Mouse (Mus musculus): ENCODE data around the gene Lyve1. TPM values are rescaled to one million over a fixed set of nuclear protein-coding genes. Genes with fewer than 3 reads are reported as not detected.
"Not testable (repeated sequence)": the region's sequence is repeated elsewhere in the genome, so short reads cannot be mapped to it uniquely, and the experiment has no call there.

Lyve1 gene
- polyA plus RNA-seq (2014; fragmentation: Nextera tagmentation; extraction: Ambion mirVana): 0.41 and 1.2 TPM in 2 replicates

- no peaks in the 10 kb centered on the region for H3K4me1 ChIP-seq (ENCODE audit: control insufficient read depth, insufficient read depth, low read length)
- H3K27ac ChIP-seq (replicated peaks; ENCODE audit: low read depth, low read length): no peak within 1 kb of the TSS
- H3K4me2 ChIP-seq (ENCODE audit: low read depth, low read length): no peak within 1 kb of the TSS
- ATAC-seq (replicated peaks; ENCODE audit: insufficient number of reproducible peaks, low FRiP score, low TSS enrichment, low read depth) (no peak), DNase-seq (ENCODE audit: low spot score) (no peak)
- no peak within 1 kb of the TSS for H3K9ac ChIP-seq (replicated peaks; ENCODE audit: low read length)
- no peaks in the 10 kb centered on the region for H3K9me3 ChIP-seq (replicated peaks; ENCODE audit: control insufficient read depth, low read length)
- H3K4me3 ChIP-seq (ENCODE audit: low read depth, low read length): no peak within 1 kb of the TSS
- WGBS: 79% methylated on average over 12 of the region's 12 CpGs
- H3K36me3 ChIP-seq (replicated peaks; ENCODE audit: control insufficient read depth, insufficient read depth, low read depth, low read length): no peaks in the 10 kb centered on the region
- no peaks in the 10 kb centered on the region for H3K27me3 ChIP-seq (ENCODE audit: control insufficient read depth, insufficient read depth, low read length)
These were observed at the start of gene Lyve1 for GRCm38 (mm10) chr7:110862751-110863289. TSS of gene Lyve1 (minus strand) at chr7:110863239.

GRCm38 (mm10) chr7:110908209-110909144 lies 45.4 kb upstream of the Lyve1 start:
- Histone ChIP-seq H3K27me3 (ENCODE audit: control insufficient read depth, insufficient read depth, low read length) (no peaks in the 10 kb centered on the region), H3K4me3 (ENCODE audit: low read depth, low read length) (no peak overlapping the region), H3K36me3 (replicated peaks; ENCODE audit: control insufficient read depth, insufficient read depth, low read depth, low read length) (no peaks in the 10 kb centered on the region), H3K4me1 (ENCODE audit: control insufficient read depth, insufficient read depth, low read length) (no peaks in the 10 kb centered on the region), H3K4me2 (ENCODE audit: low read depth, low read length) (no peak overlapping the region), H3K9ac (replicated peaks; ENCODE audit: low read length) (no peak overlapping the region), H3K27ac (replicated peaks; ENCODE audit: low read depth, low read length) (no peak overlapping the region), H3K9me3 (replicated peaks; ENCODE audit: control insufficient read depth, low read length) (no peaks in the 10 kb centered on the region)
- no peak for DNase-seq (ENCODE audit: low spot score)
- WGBS: 73% methylated on average over 8 of the region's 8 CpGs
- no peak for ATAC-seq (replicated peaks; ENCODE audit: insufficient number of reproducible peaks, low FRiP score, low TSS enrichment, low read depth)

- Histone ChIP-seq H3K9ac (replicated peaks; ENCODE audit: low read length) (no peak overlapping the region), H3K36me3 (replicated peaks; ENCODE audit: control insufficient read depth, insufficient read depth, low read depth, low read length) (no peaks in the 10 kb centered on the region), H3K9me3 (replicated peaks; ENCODE audit: control insufficient read depth, low read length) (no peaks in the 10 kb centered on the region), H3K27ac (replicated peaks; ENCODE audit: low read depth, low read length) (no peak overlapping the region), H3K27me3 (ENCODE audit: control insufficient read depth, insufficient read depth, low read length) (no peaks in the 10 kb centered on the region), H3K4me1 (ENCODE audit: control insufficient read depth, insufficient read depth, low read length) (no peaks in the 10 kb centered on the region), H3K4me2 (ENCODE audit: low read depth, low read length) (no peak overlapping the region), H3K4me3 (ENCODE audit: low read depth, low read length) (no peak overlapping the region)
- 75% methylated on average over 2 of the region's 2 CpGs for WGBS
- ATAC-seq (replicated peaks; ENCODE audit: insufficient number of reproducible peaks, low FRiP score, low TSS enrichment, low read depth): no peak
- no peak for DNase-seq (ENCODE audit: low spot score)
These were observed 43.5 kb upstream of the Lyve1 start for GRCm38 (mm10) chr7:110906566-110906965.

GRCm38 (mm10) chr7:110903226-110903625 lies 40.2 kb upstream of the Lyve1 start:
- no peak overlapping the region for H3K9ac ChIP-seq (replicated peaks; ENCODE audit: low read length)
- H3K4me1 ChIP-seq (ENCODE audit: control insufficient read depth, insufficient read depth, low read length): no peaks in the 10 kb centered on the region
- ATAC-seq (replicated peaks; ENCODE audit: insufficient number of reproducible peaks, low FRiP score, low TSS enrichment, low read depth) (no peak), DNase-seq (ENCODE audit: low spot score) (no peak)
- H3K4me2 ChIP-seq (ENCODE audit: low read depth, low read length): no peak overlapping the region
- H3K27ac ChIP-seq (replicated peaks; ENCODE audit: low read depth, low read length): no peak overlapping the region
- H3K9me3 ChIP-seq (replicated peaks; ENCODE audit: control insufficient read depth, low read length): no peaks in the 10 kb centered on the region
- no peaks in the 10 kb centered on the region for H3K36me3 ChIP-seq (replicated peaks; ENCODE audit: control insufficient read depth, insufficient read depth, low read depth, low read length)
- no peaks in the 10 kb centered on the region for H3K27me3 ChIP-seq (ENCODE audit: control insufficient read depth, insufficient read depth, low read length)
- H3K4me3 ChIP-seq (ENCODE audit: low read depth, low read length): no peak overlapping the region
- WGBS: 86% methylated on average over 7 of the region's 7 CpGs

GRCm38 (mm10) chr7:110897202-110897601 lies 34.2 kb upstream of the Lyve1 start:
- H3K36me3 ChIP-seq (replicated peaks; ENCODE audit: control insufficient read depth, insufficient read depth, low read depth, low read length): no peaks in the 10 kb centered on the region
- no peaks in the 10 kb centered on the region for H3K4me1 ChIP-seq (ENCODE audit: control insufficient read depth, insufficient read depth, low read length)
- H3K9me3 ChIP-seq (replicated peaks; ENCODE audit: control insufficient read depth, low read length): no peaks in the 10 kb centered on the region
- DNase-seq (ENCODE audit: low spot score) (no peak), ATAC-seq (replicated peaks; ENCODE audit: insufficient number of reproducible peaks, low FRiP score, low TSS enrichment, low read depth) (no peak)
- no peak overlapping the region for H3K9ac ChIP-seq (replicated peaks; ENCODE audit: low read length)
- no peak overlapping the region for H3K27ac ChIP-seq (replicated peaks; ENCODE audit: low read depth, low read length)
- no peak overlapping the region for H3K4me3 ChIP-seq (ENCODE audit: low read depth, low read length)
- no peak overlapping the region for H3K4me2 ChIP-seq (ENCODE audit: low read depth, low read length)
- H3K27me3 ChIP-seq (ENCODE audit: control insufficient read depth, insufficient read depth, low read length): no peaks in the 10 kb centered on the region
- 91% methylated on average over 8 of the region's 8 CpGs for WGBS

- H3K27ac ChIP-seq (replicated peaks; ENCODE audit: low read depth, low read length): no peak overlapping the region
- no peak for DNase-seq (ENCODE audit: low spot score)
- no peaks in the 10 kb centered on the region for H3K9me3 ChIP-seq (replicated peaks; ENCODE audit: control insufficient read depth, low read length)
- no peaks in the 10 kb centered on the region for H3K4me1 ChIP-seq (ENCODE audit: control insufficient read depth, insufficient read depth, low read length)
- H3K36me3 ChIP-seq (replicated peaks; ENCODE audit: control insufficient read depth, insufficient read depth, low read depth, low read length): no peaks in the 10 kb centered on the region
- no peak for ATAC-seq (replicated peaks; ENCODE audit: insufficient number of reproducible peaks, low FRiP score, low TSS enrichment, low read depth)
- no peak overlapping the region for H3K4me2 ChIP-seq (ENCODE audit: low read depth, low read length)
- no peak overlapping the region for H3K9ac ChIP-seq (replicated peaks; ENCODE audit: low read length)
- H3K27me3 ChIP-seq (ENCODE audit: control insufficient read depth, insufficient read depth, low read length): no peaks in the 10 kb centered on the region
- no peak overlapping the region for H3K4me3 ChIP-seq (ENCODE audit: low read depth, low read length)
- WGBS: 86% methylated on average over 7 of the region's 7 CpGs
These were observed 33.4 kb upstream of the Lyve1 start for GRCm38 (mm10) chr7:110896453-110896852.

- DNase-seq (ENCODE audit: low spot score); H3K9me3 ChIP-seq (replicated peaks; ENCODE audit: control insufficient read depth, low read length); H3K36me3 ChIP-seq (replicated peaks; ENCODE audit: control insufficient read depth, insufficient read depth, low read depth, low read length); H3K9ac ChIP-seq (replicated peaks; ENCODE audit: low read length); ATAC-seq (replicated peaks; ENCODE audit: insufficient number of reproducible peaks, low FRiP score, low TSS enrichment, low read depth); H3K4me3 ChIP-seq (ENCODE audit: low read depth, low read length); H3K4me1 ChIP-seq (ENCODE audit: control insufficient read depth, insufficient read depth, low read length); H3K4me2 ChIP-seq (ENCODE audit: low read depth, low read length); H3K27me3 ChIP-seq (ENCODE audit: control insufficient read depth, insufficient read depth, low read length); H3K27ac ChIP-seq (replicated peaks; ENCODE audit: low read depth, low read length): not testable (repeated sequence)
- 69% methylated on average over 10 of the region's 10 CpGs for WGBS
These were observed 32.7 kb upstream of the Lyve1 start for GRCm38 (mm10) chr7:110895772-110896171.

- H3K36me3 ChIP-seq (replicated peaks; ENCODE audit: control insufficient read depth, insufficient read depth, low read depth, low read length): no peaks in the 10 kb centered on the region
- H3K4me3 ChIP-seq (ENCODE audit: low read depth, low read length): no peak overlapping the region
- H3K9me3 ChIP-seq (replicated peaks; ENCODE audit: control insufficient read depth, low read length): no peaks in the 10 kb centered on the region
- no peak for ATAC-seq (replicated peaks; ENCODE audit: insufficient number of reproducible peaks, low FRiP score, low TSS enrichment, low read depth)
- H3K9ac ChIP-seq (replicated peaks; ENCODE audit: low read length): no peak overlapping the region
- WGBS: 89% methylated on average over 9 of the region's 9 CpGs
- no peak overlapping the region for H3K4me2 ChIP-seq (ENCODE audit: low read depth, low read length)
- H3K27ac ChIP-seq (replicated peaks; ENCODE audit: low read depth, low read length): no peak overlapping the region
- H3K27me3 ChIP-seq (ENCODE audit: control insufficient read depth, insufficient read depth, low read length): no peaks in the 10 kb centered on the region
- H3K4me1 ChIP-seq (ENCODE audit: control insufficient read depth, insufficient read depth, low read length): no peaks in the 10 kb centered on the region
- no peak for DNase-seq (ENCODE audit: low spot score)
These were observed 31.6 kb upstream of the Lyve1 start for GRCm38 (mm10) chr7:110894673-110895072.
